Mouse (Mus musculus) hindbrain, embryonic 10.5 days (tissue): Measurements from ENCODE around the gene Tbx21. TPM values are rescaled to one million over a fixed set of nuclear protein-coding genes. Genes with fewer than 3 reads are reported as not detected.

Experiments
- DNase-seq: peaks from one replicate; pipeline ENCODE4 v3.0.0-alpha.2; 2017; ENCODE audit warnings: low spot score
- H3K27ac ChIP-seq: fragments of 300-500 bp; sonication (generic); 2 replicates; pipeline ENCODE4 v1.5.1; 2016; ENCODE audit warnings: mild to moderate bottlenecking, moderate library complexity
- H3K27me3 ChIP-seq: fragments of 300-500 bp; sonication (generic); 2 replicates; pipeline ENCODE4 v1.6.1; 2016; ENCODE audit warnings: mild to moderate bottlenecking; ENCODE audit not compliant: poor library complexity, insufficient read depth, severe bottlenecking
- H3K36me3 ChIP-seq: fragments of 300-500 bp; sonication (generic); 2 replicates; pipeline ENCODE4 v1.6.1; 2016; ENCODE audit warnings: mild to moderate bottlenecking, moderate library complexity
- H3K4me1 ChIP-seq: fragments of 300-500 bp; sonication (generic); replicated peaks from 2 replicates; pipeline ENCODE4 v1.6.1; 2016; ENCODE audit warnings: mild to moderate bottlenecking
- H3K4me3 ChIP-seq: fragments of 300-500 bp; sonication (generic); 2 replicates; pipeline ENCODE4 v1.5.1; 2016; ENCODE audit warnings: mild to moderate bottlenecking, moderate library complexity
- H3K9me3 ChIP-seq: fragments of 300-500 bp; sonication (generic); 2 replicates; pipeline ENCODE4 v1.6.1; 2016; ENCODE audit warnings: mild to moderate bottlenecking, moderate library complexity
- WGBS: fragments of 180-500 bp; shearing (Covaris S2); methylation state at CpG from one replicate; pipeline ENCODE4 v1.1.7; 2016; 5-methylcytosine and 5-hydroxymethylcytosine counted together
- polyA plus RNA-seq: library from polyadenylated mRNA; unstranded; fragments of >200 nt; fragmentation: Nextera tagmentation; extraction: Ambion mirVana; gene quantifications from 2 replicates; pipeline ENCODE4 v1.2.1, GENCODE M21; 2016

Tbx21 gene
- polyA plus RNA-seq = 0.29 TPM in 2 replicates

DNA sequence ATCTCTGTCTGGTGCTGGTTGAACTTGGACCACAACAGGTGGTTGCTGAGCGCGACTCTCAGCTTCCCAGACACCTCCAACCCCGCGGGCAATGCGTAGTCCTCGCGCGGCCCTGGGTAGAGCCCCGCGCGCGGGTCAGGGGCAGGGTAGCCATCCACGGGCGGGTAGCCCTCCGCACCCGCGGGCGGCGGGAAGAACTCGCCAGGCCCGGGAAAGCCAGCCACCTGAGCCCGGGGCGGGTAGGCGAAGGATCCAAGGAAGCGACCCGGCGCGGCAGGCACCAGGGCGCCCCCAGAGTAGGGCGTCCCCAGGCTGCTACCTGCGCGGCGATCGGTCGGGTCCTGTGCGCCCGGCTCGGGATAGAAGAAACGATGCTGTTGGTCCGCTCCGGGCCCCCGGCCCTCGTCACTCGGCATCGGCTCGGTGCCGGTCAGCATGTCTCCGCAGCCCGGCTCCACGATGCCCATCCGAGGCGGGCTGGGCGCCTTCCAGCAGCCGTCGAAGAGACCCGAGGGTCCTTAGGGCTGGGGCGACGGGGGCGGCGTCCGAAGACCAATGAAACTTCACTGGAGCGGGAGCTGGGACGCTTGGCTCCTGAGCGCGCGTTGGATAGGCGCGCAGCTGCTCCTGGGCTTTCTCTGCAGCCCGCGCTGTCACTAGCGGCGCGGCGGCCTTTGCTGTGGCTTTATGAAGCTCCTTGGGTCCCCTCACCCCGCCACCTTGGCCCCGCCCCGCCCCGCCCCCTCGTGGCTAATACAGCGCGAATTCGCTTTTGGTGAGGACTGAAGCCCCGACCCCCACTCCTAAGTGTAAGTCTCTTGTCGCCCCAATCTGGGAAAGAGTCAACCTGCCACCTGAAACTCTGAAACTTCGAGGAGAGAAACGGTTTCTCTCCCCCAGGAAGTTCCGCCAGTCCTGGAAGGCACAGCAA is at the start of gene Tbx21:
TSS of gene Tbx21 (minus strand) at position 661 of the 931 bp plus-strand sequence.
- Histone ChIP-seq H3K36me3 (no peaks in the 10 kb centered on the region), H3K4me1 (peaks cover 50% of the 10 kb centered on the region), H3K4me3 (peak within 1 kb of the TSS; percentile 57), H3K27ac (peak within 1 kb of the TSS; percentile 64), H3K27me3 (peaks cover 92% of the 10 kb centered on the region), H3K9me3 (no peaks in the 10 kb centered on the region)
- DNase-seq = peak; percentile 55
- WGBS = under 1% methylated on average over 87 of the region's 87 CpGs

DNA sequence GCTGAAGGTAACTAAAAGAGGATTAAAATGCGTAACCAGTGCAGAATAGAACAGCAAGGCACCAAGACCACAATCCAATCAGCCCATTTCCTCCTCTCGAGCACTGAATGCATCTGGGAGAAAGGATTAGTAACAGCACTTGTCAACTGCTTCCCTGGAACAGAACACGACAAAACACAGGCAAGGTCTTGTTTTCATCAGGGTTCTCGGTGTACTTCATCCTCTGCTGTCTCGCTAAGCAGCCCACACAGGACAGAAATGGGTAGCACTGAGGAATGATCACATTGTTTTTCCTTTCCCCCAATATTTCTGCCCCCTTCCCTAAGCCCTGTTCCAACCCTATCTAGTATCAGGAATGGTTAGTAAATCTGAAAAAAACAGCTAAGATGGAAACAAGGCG is 45.2 kb upstream of the Tbx21 start:
- no peak overlapping the region for H3K27ac ChIP-seq
- no peaks in the 10 kb centered on the region for H3K4me1 ChIP-seq
- DNase-seq = no peak
- H3K9me3 ChIP-seq = no peaks in the 10 kb centered on the region
- H3K36me3 ChIP-seq = peaks cover 100% of the 10 kb centered on the region
- 86% methylated on average over 6 of the region's 6 CpGs for WGBS
- H3K27me3 ChIP-seq = no peaks in the 10 kb centered on the region
- no peak overlapping the region for H3K4me3 ChIP-seq

DNA sequence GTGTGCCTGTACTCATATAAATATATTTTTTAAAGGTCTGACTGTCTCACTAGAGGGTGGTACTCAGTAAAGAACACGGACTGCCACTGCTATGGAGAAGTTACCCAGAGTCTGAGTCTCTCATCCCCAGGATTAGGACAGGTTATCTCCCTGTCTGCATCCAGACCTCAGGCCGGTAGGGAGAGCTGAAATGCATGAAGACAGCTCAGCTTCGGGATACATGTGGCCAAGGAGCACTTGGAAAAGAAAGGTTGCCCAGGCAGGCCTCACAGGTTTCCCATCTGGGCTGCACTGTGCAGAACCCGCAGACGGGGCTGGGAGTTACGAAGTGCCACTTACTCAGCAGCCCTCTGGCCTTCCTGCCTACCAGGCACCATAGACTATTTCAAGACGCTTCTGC is 41.9 kb upstream of the Tbx21 start:
- peaks cover 10% of the 10 kb centered on the region for H3K4me1 ChIP-seq
- H3K9me3 ChIP-seq = no peaks in the 10 kb centered on the region
- 87% methylated on average over 7 of the region's 7 CpGs for WGBS
- no peaks in the 10 kb centered on the region for H3K27me3 ChIP-seq
- no peak overlapping the region for H3K27ac ChIP-seq
- no peak overlapping the region for H3K4me3 ChIP-seq
- DNase-seq = no peak
- peaks cover 83% of the 10 kb centered on the region for H3K36me3 ChIP-seq

DNA sequence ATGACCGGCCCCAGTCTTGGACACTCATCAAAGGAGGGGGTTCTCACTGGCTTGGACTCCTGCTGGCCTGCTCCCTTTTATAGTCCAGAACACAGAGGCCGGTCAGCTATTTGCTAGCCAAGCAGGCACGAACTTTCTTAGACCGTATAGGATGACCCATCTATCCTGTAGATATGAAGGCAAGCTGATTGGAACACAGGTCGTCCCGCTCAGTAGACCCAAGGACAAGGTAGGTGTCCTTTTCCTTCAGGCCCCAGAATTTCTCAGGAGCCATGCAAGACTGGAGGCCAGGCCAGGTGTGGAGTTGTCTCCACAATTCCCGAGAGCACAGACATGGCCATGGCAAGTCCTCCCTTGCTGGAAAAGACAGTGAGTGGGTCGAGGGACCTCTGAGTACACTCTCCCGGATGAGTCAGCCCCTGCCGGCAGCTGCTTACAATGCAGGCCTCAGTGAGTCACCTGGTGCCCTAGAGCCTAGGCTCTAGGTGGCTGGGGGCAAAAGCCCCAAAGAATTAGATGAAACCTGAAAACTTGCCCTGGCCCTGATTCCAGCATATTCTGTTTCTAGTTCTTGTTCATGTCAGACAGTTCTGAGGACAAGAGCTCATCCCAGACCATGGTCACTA is 37.6 kb upstream of the Tbx21 start:
- H3K4me3 ChIP-seq = peak overlapping the region; percentile 83; the same call in 1 of the 2 replicates
- peaks cover 58% of the 10 kb centered on the region for H3K36me3 ChIP-seq
- no peaks in the 10 kb centered on the region for H3K9me3 ChIP-seq
- 22% methylated on average over 10 of the region's 10 CpGs for WGBS
- H3K4me1 ChIP-seq = peaks cover 47% of the 10 kb centered on the region
- H3K27me3 ChIP-seq = peaks cover 25% of the 10 kb centered on the region
- no peak overlapping the region for H3K27ac ChIP-seq
- peak; percentile 49 for DNase-seq

DNA sequence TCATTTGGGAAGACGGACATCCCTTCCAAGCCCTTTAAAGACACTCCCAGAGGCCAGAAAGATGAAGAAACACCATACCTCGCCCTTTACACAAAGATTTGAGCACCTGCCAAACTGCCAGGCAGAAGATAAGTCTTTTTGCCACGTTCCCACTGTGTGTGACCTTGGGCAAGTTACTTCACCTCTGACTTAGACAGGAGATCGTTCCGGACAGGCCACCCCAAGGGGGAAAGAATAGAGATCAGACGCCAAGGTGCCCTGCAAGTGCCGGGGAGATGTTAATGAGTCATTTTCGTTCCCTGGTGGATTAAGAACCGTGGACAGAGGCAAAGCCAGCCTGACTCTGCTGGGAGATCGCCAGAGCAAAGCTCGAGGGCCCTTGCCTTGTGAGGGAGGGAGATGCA is 36.9 kb upstream of the Tbx21 start:
- no peaks in the 10 kb centered on the region for H3K9me3 ChIP-seq
- WGBS = under 1% methylated on average over 11 of the region's 11 CpGs
- H3K36me3 ChIP-seq = peaks cover 55% of the 10 kb centered on the region
- peaks cover 47% of the 10 kb centered on the region for H3K4me1 ChIP-seq
- peak overlapping the region; percentile 83 for H3K4me3 ChIP-seq
- peaks cover 32% of the 10 kb centered on the region for H3K27me3 ChIP-seq
- H3K27ac ChIP-seq = no peak overlapping the region
- peak; percentile 35 for DNase-seq

DNA sequence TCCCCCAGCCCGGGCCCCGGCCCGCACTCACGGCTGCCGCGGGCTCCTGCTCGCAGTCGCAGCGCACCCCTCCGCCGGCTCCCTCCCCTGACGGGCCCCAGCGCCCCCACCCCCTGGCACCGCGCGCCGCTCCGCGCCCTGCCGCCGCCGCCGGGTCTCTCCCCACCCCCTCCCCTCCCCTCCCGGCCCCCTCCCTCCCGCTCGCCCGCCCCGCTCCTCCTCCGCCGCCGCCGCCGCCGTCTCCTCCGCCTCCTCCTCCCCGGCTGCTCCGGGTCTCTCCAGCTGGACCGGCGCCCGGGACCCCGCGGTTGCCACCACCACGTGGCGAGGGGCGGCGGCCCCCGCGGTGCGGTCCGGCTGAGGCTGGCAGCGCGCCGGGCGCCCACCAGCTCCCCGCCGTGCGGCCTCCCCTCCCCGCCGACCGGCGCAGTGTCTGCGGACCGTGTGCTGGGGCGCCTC is 36.2 kb upstream of the Tbx21 start, which contains the start of gene Tbkbp1:
TSS of gene Tbkbp1 (minus strand) at position 153 of the 459 bp plus-strand sequence.
- Histone ChIP-seq H3K27me3 (peaks cover 32% of the 10 kb centered on the region), H3K4me3 (peak within 1 kb of the TSS; percentile 83), H3K9me3 (no peaks in the 10 kb centered on the region), H3K4me1 (peaks cover 51% of the 10 kb centered on the region), H3K27ac (peak within 1 kb of the TSS; percentile 96), H3K36me3 (peaks cover 50% of the 10 kb centered on the region)
- under 1% methylated on average over 51 of the region's 64 CpGs for WGBS
- DNase-seq = peak; percentile 57

DNA sequence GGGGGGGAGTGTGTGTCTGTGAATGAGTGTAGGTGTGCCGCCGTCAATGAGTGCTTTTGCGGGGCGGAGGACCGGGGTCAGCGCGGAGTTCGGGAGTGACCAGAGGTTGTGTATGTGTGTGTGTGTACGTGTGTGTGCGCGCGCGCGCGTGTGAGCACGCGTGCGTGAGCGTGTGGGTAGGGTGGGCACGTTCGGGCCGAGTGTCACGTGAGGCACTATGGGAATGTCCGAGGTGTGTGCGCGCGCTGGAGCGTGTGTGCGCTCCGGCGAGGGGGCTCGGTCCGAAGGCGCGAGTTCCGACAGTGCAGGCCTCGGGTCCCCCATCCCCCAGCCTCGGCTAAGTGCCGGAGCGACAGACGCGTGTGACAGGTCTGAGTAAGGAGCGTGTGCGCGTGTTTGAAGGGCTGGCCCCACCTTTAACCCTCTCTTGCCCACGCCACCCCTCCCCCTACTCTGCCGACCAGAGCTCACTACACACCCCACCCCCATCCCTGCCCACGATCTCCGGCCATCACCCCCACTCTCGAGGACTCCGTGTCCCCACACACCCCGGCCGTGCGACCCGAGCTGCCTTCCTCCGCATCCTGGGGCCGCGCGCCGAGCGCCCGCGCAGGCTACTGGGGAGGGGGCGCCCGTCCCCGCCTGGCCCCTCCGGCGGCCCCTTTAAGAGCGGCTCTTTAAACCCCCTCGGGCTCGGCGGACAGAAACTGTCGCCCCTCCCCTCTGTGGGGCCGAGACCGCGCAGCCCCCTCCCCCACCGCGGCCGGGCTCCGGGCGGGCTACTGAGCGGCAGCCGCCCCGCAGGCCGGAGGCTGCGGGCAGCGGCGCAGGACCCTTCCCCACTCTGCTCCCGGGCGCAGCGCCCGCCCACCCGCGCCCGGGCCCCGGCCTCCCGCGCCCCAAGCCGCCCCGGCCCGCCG is 35.5 kb upstream of the Tbx21 start:
- peaks cover 50% of the 10 kb centered on the region for H3K36me3 ChIP-seq
- peaks cover 57% of the 10 kb centered on the region for H3K4me1 ChIP-seq
- peak; percentile 86 for DNase-seq
- peak overlapping the region; percentile 83 for H3K4me3 ChIP-seq
- WGBS = under 1% methylated on average over 98 of the region's 102 CpGs
- H3K27me3 ChIP-seq = peaks cover 35% of the 10 kb centered on the region
- H3K27ac ChIP-seq = peak overlapping the region; percentile 96
- H3K9me3 ChIP-seq = no peaks in the 10 kb centered on the region

DNA sequence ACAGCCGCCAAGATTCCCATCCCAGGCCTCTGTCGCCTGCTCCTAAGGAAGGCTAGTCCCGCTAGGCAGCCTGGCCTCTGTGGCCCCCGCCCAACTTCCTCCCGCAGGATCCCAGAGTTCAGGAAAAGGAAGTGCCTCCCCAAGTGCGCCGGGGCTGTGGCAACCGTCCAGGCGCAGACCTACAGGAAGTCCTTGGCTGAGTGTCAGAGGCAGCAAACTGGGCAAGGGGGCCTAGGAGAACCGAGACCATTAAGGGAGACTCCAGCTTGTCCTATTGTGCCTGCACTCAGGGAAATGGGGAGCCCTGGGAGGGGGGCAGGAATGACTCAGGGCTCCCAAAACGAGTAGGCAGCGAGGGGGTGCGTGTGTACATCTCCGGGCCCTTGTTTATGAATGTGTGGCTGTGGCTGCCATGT is 34.9 kb upstream of the Tbx21 start:
- Histone ChIP-seq H3K9me3 (no peaks in the 10 kb centered on the region), H3K27ac (peak overlapping the region; percentile 96), H3K4me1 (peaks cover 64% of the 10 kb centered on the region), H3K4me3 (peak overlapping the region; percentile 83), H3K36me3 (peaks cover 49% of the 10 kb centered on the region), H3K27me3 (peaks cover 35% of the 10 kb centered on the region)
- 4% methylated on average over 14 of the region's 14 CpGs for WGBS
- DNase-seq = peak; percentile 47

DNA sequence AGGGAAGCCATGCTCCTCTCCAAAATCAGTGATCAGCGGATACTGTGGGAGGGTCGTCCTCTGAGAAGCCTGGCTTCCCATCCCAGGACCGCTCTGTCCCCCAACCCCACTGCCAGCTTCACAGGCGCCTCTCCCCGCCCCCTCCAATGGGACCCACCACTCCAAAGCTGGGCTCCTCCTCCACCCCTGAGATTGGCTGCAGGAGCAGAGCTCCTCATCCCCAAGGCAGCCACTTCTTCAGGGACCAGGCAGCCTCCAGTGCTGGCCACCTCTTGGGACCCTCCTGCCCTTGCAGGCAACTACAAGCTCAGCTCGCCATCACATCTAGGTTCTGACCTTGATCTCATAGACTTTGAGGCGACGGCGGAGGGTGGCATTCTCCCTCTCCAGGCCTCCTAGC is 33.9 kb upstream of the Tbx21 start:
- H3K9me3 ChIP-seq = no peaks in the 10 kb centered on the region
- H3K4me1 ChIP-seq = peaks cover 68% of the 10 kb centered on the region
- peak overlapping the region; percentile 96 for H3K27ac ChIP-seq
- peak overlapping the region; percentile 83 for H3K4me3 ChIP-seq
- no peak for DNase-seq
- H3K36me3 ChIP-seq = peaks cover 40% of the 10 kb centered on the region
- peaks cover 35% of the 10 kb centered on the region for H3K27me3 ChIP-seq
- 20% methylated on average over 9 of the region's 9 CpGs for WGBS

DNA sequence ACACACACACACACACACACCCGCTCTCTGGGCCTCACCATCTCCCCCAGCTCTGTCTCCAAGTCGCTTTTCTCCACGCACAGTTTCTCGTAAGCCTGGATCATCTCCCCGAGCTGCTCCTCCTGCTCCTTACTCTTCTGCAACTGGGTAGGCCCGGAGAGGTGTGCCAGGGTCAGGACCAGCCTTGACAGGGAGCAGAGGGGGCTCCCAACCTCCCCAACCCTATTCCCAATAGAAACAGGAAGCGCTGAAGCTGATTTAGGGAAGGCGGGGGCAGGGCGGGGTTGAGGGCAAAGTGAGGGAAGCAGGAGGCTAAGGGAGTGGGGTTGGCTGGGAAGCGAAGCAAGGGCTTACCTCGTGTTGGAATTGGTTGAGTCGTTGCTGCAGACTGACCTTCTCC is 33.5 kb upstream of the Tbx21 start:
- H3K4me3 ChIP-seq = peak overlapping the region; percentile 83
- H3K36me3 ChIP-seq = peaks cover 37% of the 10 kb centered on the region
- no peaks in the 10 kb centered on the region for H3K9me3 ChIP-seq
- 34% methylated on average over 12 of the region's 12 CpGs for WGBS
- H3K27ac ChIP-seq = 0 out of 2 replicates have a peak overlapping the region, but pooled peaks have one; percentile 30
- DNase-seq = no peak
- peaks cover 69% of the 10 kb centered on the region for H3K4me1 ChIP-seq
- peaks cover 35% of the 10 kb centered on the region for H3K27me3 ChIP-seq

DNA sequence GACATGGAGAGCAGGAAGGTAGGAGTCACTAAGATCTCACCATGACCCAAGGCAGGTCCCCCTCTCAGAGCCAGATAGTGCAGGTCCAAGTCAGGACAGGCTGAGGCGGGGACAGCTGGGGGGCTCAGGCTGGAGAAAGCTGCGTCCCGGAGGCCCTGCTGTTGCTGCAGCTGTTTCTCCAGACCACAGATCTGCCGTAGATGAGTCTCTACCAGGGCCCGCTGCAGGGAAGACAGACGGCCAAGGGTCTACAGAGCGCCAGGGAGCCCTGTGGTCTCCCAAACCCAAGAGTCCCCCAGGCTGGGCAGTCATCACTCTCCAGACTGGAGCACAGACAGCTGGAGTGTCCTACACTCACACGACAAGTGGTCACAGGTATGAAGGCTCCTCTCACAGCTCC is 32.2 kb upstream of the Tbx21 start:
- Histone ChIP-seq H3K4me1 (peaks cover 63% of the 10 kb centered on the region), H3K27ac (no peak overlapping the region), H3K27me3 (peaks cover 35% of the 10 kb centered on the region), H3K36me3 (peaks cover 41% of the 10 kb centered on the region), H3K4me3 (no peak overlapping the region), H3K9me3 (no peaks in the 10 kb centered on the region)
- DNase-seq = no peak
- WGBS = 83% methylated on average over 8 of the region's 8 CpGs

DNA sequence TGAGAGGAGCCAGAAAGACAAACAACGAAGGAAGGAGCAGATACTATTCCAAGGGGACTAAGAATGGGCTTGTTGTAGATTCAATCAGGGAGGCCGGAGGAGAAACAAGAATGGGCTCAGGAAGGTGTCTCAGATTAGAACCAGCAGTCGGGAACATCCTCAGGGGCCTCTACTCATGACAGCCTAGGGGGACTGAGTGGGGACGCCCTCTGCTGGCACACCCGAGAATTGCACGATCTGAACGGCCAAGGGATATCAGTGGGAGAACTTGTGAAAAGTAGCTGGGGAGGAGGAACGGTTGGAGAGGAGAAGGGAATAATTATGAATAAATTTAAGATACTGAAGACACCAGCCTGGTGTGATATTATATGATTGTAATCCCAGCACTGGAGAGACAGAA is 31.6 kb upstream of the Tbx21 start:
- H3K4me3 ChIP-seq = peak overlapping the region; percentile 18; the same call in 1 of the 2 replicates
- no peak overlapping the region for H3K27ac ChIP-seq
- no peaks in the 10 kb centered on the region for H3K9me3 ChIP-seq
- H3K4me1 ChIP-seq = peaks cover 56% of the 10 kb centered on the region
- H3K36me3 ChIP-seq = peaks cover 45% of the 10 kb centered on the region
- peak; percentile 81 for DNase-seq
- 8% methylated on average over 8 of the region's 8 CpGs for WGBS
- peaks cover 40% of the 10 kb centered on the region for H3K27me3 ChIP-seq
